Mouse (Mus musculus): ENCODE results near the gene 1700016K19Rik.

Gene 1700016K19Rik

DNA sequence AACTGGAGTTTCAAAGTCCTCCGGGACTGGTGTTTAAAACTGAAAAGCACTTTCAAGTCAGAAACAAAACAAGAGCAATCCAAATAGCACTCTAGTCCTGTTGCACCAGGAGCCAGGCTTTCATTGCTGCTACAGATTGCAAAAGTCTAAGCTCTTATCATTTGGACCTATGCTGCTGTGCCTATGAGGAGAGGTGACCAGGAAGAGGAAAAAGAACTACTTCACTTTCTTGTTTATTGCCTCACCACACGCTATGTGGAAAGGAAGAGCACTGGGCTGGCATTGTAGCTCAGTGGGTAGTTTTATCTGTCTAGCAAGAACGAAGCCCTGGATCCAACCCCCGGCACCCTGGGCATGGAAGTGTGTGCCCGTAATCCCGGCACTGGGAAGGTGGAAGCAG lies 33.6 kb downstream of the 1700016K19Rik start:
- DNase-seq (ENCODE audit: low spot score in 2 of 2), result no peak

DNA sequence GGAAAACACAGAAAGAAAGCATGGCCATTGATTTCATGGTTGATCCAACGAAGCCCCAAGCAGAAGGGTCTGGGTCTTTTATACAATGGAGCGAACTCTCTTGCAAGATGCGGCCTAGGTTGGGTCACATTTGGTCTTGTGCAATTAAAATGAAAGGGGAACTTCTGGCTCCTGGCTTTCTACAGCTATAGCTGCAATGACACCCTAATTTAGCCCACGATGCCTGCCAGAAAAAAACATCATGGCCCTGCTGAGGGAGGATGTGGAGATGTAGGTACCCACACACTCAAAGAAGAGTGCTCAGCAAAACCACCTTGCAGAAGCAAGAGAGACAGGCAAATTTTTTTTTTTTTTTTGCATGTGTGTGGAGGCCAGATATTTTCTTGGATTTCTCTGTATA lies 34.1 kb downstream of the 1700016K19Rik start:
- DNase-seq (ENCODE audit: low spot score in 2 of 2), result peak in 1 of 2 experiments; percentile 40

GRCm38 (mm10) chr11:76035182-76035581 lies 35.5 kb downstream of the 1700016K19Rik start:
- DNase-seq (ENCODE audit: low spot score in 2 of 2), result no peak

DNA sequence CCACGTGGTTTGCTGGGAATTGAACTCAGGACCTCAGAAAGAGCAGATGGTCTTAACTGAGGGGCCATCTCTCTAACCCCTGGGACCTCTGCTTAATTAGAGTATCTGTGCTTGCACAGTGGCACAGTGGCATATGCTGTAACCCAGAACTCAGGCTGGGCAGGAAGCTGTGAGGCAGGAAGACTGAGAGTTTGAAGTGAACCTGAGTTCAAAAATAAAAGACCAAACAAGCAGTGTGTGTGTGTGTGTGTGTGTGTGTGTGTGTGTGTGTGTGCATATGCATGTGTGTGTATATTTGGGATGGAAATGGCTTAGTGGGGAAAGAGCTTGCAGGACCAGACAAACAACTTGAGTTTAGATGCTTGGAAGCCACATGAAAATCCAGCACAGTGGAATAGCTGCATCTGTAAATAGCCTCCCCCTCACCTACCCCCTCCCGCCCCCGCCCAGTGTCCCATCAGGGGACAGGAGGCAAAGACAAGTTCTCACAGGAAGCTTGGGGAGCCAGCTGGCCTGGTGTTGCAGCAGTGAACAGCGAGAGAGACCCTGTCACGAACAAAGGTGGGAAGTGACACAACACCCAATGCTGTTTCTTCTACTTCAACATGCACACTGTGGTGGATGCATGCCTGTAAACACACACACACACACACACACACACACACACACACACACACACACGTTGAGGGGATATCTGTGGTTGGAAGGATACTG lies 38.0 kb downstream of the 1700016K19Rik start:
- DNase-seq (ENCODE audit: low spot score in 2 of 2), result no peak

- no peak for DNase-seq (ENCODE audit: low spot score in 2 of 2)
Observed at GRCm38 (mm10) chr11:76039271-76040053, 39.8 kb downstream of the 1700016K19Rik start.

DNA sequence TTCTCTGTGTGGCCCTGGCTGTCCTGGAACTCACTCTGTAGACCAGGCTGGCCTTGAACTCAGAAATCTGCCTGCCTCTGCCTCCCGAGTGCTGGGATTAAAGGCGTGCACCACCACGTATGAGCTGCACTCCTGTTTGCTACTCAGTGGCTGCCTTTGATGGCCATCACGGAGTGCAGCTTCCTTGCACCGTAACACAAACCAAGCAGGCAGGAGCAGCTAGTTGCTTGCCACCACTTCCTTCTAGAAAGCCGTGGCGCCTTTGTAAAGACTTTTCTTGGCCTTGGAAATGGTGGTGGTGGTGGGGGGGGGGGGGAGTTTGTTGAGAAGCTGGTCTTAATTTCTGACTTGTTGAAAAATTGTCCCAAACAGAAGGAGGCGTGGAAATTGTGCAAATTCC lies 40.4 kb downstream of the 1700016K19Rik start:
- DNase-seq (ENCODE audit: low spot score in 2 of 2), result no peak

DNA sequence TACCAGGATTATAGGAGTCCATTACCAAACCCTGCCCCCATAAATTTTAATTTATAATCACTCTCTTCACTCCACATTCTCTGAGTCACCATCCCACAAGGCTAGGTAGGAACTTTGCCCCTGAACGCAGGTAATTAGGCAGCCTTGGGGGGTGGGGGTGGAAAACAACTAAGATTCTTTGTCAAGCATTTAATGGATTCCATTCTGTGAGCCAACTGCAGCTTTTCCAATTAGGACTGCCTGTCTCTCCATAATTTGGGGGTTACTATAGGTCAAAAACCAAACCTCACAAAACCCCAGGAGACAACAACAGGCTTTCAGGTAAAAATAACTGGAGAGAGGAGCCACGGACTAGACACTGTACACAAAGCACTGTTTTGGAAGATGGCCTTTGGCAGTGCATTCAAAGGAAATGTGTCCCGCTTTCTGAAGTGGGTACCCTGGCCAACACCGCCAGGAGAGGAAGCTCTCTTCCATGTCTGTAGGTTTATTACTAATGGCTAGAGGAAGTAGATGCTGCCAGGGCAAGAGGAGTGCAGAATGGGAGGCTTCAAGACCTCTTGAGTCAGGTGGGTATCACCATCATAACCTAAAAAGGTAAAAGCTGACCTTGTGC lies 41.2 kb downstream of the 1700016K19Rik start:
- DNase-seq (ENCODE audit: low spot score in 2 of 2), result no peak

DNA sequence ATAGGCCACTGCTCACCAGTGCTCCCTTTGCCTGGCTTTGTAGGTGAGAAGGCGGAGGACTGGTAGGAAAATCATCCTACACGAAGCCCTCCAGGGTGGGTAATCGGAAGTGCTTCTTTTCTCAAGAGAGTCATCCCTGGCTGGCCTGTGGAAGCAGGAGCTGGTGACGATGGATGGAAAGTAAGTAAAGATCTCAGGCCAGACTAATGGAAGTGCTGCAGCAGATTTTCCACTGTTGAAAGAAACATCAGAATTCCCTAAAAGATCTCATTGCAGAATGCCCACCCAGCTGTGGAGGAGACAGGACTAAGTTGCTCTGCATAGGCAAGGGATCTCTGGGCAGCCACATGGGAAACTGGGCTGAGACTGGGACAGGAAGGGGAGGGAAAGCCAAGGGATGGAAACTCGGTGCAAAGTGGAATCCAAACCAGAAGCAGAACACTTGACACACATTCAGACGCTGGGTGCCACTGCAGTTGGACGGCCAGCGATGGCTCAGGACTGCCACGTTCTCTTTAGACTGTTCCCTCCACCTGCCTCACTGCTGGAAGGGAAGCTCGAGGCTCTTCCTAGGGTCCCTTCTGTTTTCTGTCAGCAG lies 42.4 kb downstream of the 1700016K19Rik start:
- DNase-seq (ENCODE audit: low spot score in 2 of 2), result no peak

DNA sequence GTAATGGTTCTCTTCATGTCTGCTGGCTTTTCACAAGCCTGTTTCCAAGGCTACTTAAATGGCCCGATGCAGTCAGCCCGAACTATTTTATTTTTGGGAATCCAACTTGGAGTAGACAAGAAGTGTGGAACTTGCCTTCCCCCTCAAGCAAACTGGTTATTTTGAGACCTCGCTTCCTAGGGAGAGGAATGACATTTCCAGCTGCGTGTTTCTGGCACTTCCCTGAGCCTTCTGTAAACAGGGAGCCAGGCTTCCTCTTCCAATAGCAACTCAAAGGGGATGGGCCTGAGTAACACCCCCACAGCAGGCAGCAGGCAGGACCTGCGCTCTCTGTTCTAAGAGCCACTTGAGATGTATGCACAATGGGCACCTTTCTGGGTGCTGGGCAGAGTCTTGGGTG lies 43.2 kb downstream of the 1700016K19Rik start:
- peak; percentile 66 to 75 for DNase-seq (ENCODE audit: low spot score in 2 of 2)

GRCm38 (mm10) chr11:76044468-76044867 lies 44.8 kb downstream of the 1700016K19Rik start:
- DNase-seq (ENCODE audit: low spot score in 2 of 2), result no peak

- DNase-seq (ENCODE audit: low spot score in 2 of 2), result no peak
Observed at GRCm38 (mm10) chr11:76045367-76045766, 45.7 kb downstream of the 1700016K19Rik start.

- DNase-seq (ENCODE audit: low spot score in 2 of 2), result no peak
Observed at GRCm38 (mm10) chr11:76050509-76050908, 50.8 kb downstream of the 1700016K19Rik start.

- no peak for DNase-seq (ENCODE audit: low spot score in 2 of 2)
Observed at GRCm38 (mm10) chr11:76050967-76051512, 51.3 kb downstream of the 1700016K19Rik start.

DNA sequence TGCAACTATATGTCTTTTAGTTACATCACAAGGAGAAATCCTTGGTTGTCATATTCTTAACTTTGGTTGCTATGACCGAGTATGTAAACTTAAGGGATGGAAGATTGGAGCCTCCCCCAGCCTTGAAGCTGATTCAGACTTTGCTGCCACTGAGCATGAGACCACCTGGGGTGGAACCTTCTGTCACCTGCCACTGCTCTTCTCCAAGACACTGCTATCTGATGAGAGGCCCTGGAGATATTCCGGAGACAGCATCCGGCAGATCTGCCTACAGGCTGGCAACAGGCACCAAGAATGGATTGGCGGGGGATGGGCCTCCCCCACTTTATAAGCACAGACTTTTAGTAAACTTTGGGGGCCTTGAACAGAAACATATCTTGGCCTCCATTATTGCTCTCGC lies 52.8 kb downstream of the 1700016K19Rik start:
- DNase-seq (ENCODE audit: low spot score in 2 of 2), result no peak
